In genomic region chr6:59039719-59040118, GRCm38 (mm10) we compare ENCODE assay signal across 25 mouse cellular contexts. TPM values are rescaled to one million over a fixed set of nuclear protein-coding genes. Genes with fewer than 3 reads are reported as not detected.
A peak's percentile ranks its signal among the peaks of the same experiment; 100 is the strongest.
DNase-seq lines count a peak whose midpoint lies in the region; ATAC-seq lines count a peak whose summit lies in the region.
"Had no signal": no experiment of that assay in that cellular context is flagged by ENCODE, and none has a peak within 500 bp of the region (broad histone marks: within the 10 kb centered on the region; RNA-seq: fewer than 3 reads in every experiment).

No protein-coding gene starts in this region.

- no peaks in the 10 kb centered on the region for H3K27me3 ChIP-seq in embryonic facial prominence, embryonic 15.5 days
- H3K27me3 ChIP-seq: embryonic facial prominence, embryonic 13.5 days; forebrain, embryonic 15.5 days; heart, embryonic 13.5 days; hindbrain, embryonic 13.5 days; limb, embryonic 12.5 days; liver, embryonic 12.5 days had no signal

- 0 out of 2 replicates have a peak, but pooled peaks cover 3% of the 10 kb centered on the region for H3K4me1 ChIP-seq in embryonic facial prominence, embryonic 15.5 days
- H3K4me1 ChIP-seq: embryonic facial prominence, embryonic 13.5 days; forebrain, embryonic 15.5 days; heart, embryonic 13.5 days; hindbrain, embryonic 13.5 days; limb, embryonic 12.5 days; liver, embryonic 12.5 days; midbrain, embryonic 10.5 days had no signal

- 39% methylated on average over 1 of the region's 1 CpGs for WGBS in embryonic facial prominence, embryonic 15.5 days

- ATAC-seq in embryonic facial prominence, embryonic 15.5 days (ENCODE audit: insufficient number of reproducible peaks, low FRiP score, low TSS enrichment, low read depth) = peak; percentile 73; the same call in 1 of the 2 replicates
- ATAC-seq: forebrain, embryonic 15.5 days; liver, embryonic 12.5 days had no signal

- no peaks in the 10 kb centered on the region for H3K9me3 ChIP-seq in embryonic facial prominence, embryonic 15.5 days (replicated peaks)
- H3K9me3 ChIP-seq: embryonic facial prominence, embryonic 13.5 days; forebrain, embryonic 15.5 days; heart, embryonic 13.5 days; hindbrain, embryonic 13.5 days; limb, embryonic 12.5 days; liver, embryonic 12.5 days; midbrain, embryonic 10.5 days had no signal

- no peak overlapping the region for H3K9ac ChIP-seq in embryonic facial prominence, embryonic 15.5 days
- H3K9ac ChIP-seq: embryonic facial prominence, embryonic 13.5 days; forebrain, embryonic 15.5 days; heart, embryonic 13.5 days; hindbrain, embryonic 13.5 days; limb, embryonic 12.5 days; liver, embryonic 12.5 days had no signal

- no peak overlapping the region for H3K4me2 ChIP-seq in embryonic facial prominence, embryonic 15.5 days (replicated peaks)
- H3K4me2 ChIP-seq: embryonic facial prominence, embryonic 13.5 days; forebrain, embryonic 15.5 days; heart, embryonic 13.5 days; hindbrain, embryonic 13.5 days; limb, embryonic 12.5 days; liver, embryonic 12.5 days had no signal

- no peaks in the 10 kb centered on the region for H3K36me3 ChIP-seq in embryonic facial prominence, embryonic 15.5 days
- H3K36me3 ChIP-seq: embryonic facial prominence, embryonic 13.5 days; forebrain, embryonic 15.5 days; heart, embryonic 13.5 days; hindbrain, embryonic 13.5 days; limb, embryonic 12.5 days; liver, embryonic 12.5 days; midbrain, embryonic 10.5 days had no signal

- intact Hi-C loops in left cerebral cortex, postnatal 4 days (cut with DNase I) = no loop called here
- intact Hi-C loops in left cerebral cortex, postnatal 36 days (cut with DNase I) = no loop called here

- no peak overlapping the region for H3K4me3 ChIP-seq in embryonic facial prominence, embryonic 15.5 days (replicated peaks)
- H3K4me3 ChIP-seq: embryonic facial prominence, embryonic 13.5 days; forebrain, embryonic 15.5 days; heart, embryonic 13.5 days; hindbrain, embryonic 13.5 days; limb, embryonic 12.5 days; liver, embryonic 12.5 days; midbrain, embryonic 10.5 days had no signal

- peak; percentile 37 for DNase-seq in gastrocnemius, postnatal 25 days
- DNase-seq in gastrocnemius, postnatal 10 days = no peak
- peak; percentile 8 for DNase-seq in left cerebral cortex, postnatal 4 days
- DNase-seq in left cerebral cortex, postnatal 36 days (ENCODE audit: low spot score in 2 of 2) = no peak
- DNase-seq in NIH3T3 (ENCODE audit: low read depth) = peak; percentile 24
- DNase-seq in urinary bladder, postnatal 36 days (ENCODE audit: low spot score in 2 of 2) = no peak
- DNase-seq: adrenal gland, adult 8-10 months; cerebellum, adult 2 months; cerebellum, postnatal 25 days; gastrocnemius, postnatal 36 days; heart, postnatal 14 days; kidney, adult 8-10 months; kidney, postnatal 10 days; thymus, adult 2 months; thymus, postnatal 4 days had no signal

- H3K27ac ChIP-seq in embryonic facial prominence, embryonic 15.5 days (replicated peaks) = 0 out of 2 replicates have a peak overlapping the region, but pooled peaks have one; percentile 44
- H3K27ac ChIP-seq: embryonic facial prominence, embryonic 13.5 days; forebrain, embryonic 15.5 days; heart, embryonic 13.5 days; hindbrain, embryonic 13.5 days; limb, embryonic 12.5 days; liver, embryonic 12.5 days; midbrain, embryonic 10.5 days; stomach, postnatal 0 days had no signal

RNA-seq across cellular contexts. Expression of gene Fam13a, which starts 15.4 kb away (rescaled TPM):
- total RNA-seq in gastrocnemius, postnatal 25 days (2021) = 10 to 100 TPM in 1 of 2 experiments, 1 to 10 TPM in 1; 8.6 to 18.1 TPM
- total RNA-seq in gastrocnemius, postnatal 10 days (2021) = 1 to 10 TPM; 9.7 to 9.9 TPM
- total RNA-seq in left cerebral cortex, postnatal 4 days (2021) = 10 to 100 TPM in 1 of 2 experiments, 1 to 10 TPM in 1; 10.0 to 12.5 TPM
- total RNA-seq in left cerebral cortex, postnatal 36 days (2021) = 10 to 100 TPM; 13.6 to 13.8 TPM
- 9.4 and 10.3 TPM in 2 replicates for polyA plus RNA-seq in embryonic facial prominence, embryonic 15.5 days (2015; fragmentation: Nextera tagmentation; extraction: Ambion mirVana)
- total RNA-seq: neutrophil, adult 5-6 weeks had no signal

Comparison
In these comparisons a context has a peak if more than half of its experiments do, and no peak if none do; other contexts are left out.
1. DNase-seq: peak in gastrocnemius, postnatal 25 days (single experiment), left cerebral cortex, postnatal 4 days (single experiment) and NIH3T3 (single experiment); none in gastrocnemius, postnatal 10 days (single experiment), left cerebral cortex, postnatal 36 days (0 of 2) and urinary bladder, postnatal 36 days (0 of 2).